Mouse (Mus musculus) liver, adult 2 months (tissue): ENCODE data around the gene Shank2. TPM values are rescaled to one million over a fixed set of nuclear protein-coding genes. Genes with fewer than 3 reads are reported as not detected.

Source experiments
- DNase-seq: peaks from one replicate; pipeline ENCODE4 v3.0.0-alpha.2; 2011; ENCODE audit warnings: low read depth, low spot score; ENCODE audit errors: extremely low read depth
- H3K27ac ChIP-seq: fragments of 200-500 bp; replicated peaks from 2 replicates; pipeline ENCODE4 v1.5.1; 2012; ENCODE audit warnings: low read depth, mild to moderate bottlenecking, control low read depth, inconsistent platforms, low read length; ENCODE audit not compliant: insufficient read depth
- H3K27me3 ChIP-seq: fragments of 200-500 bp; 2 replicates; pipeline ENCODE4 v1.6.1; 2012; ENCODE audit warnings: mild to moderate bottlenecking, moderate library complexity, low read length, inconsistent platforms; ENCODE audit not compliant: control insufficient read depth, insufficient read depth
- H3K36me3 ChIP-seq: fragments of 200-500 bp; 2 replicates; pipeline ENCODE4 v1.6.1; 2012; ENCODE audit warnings: low read length, inconsistent platforms; ENCODE audit not compliant: control insufficient read depth, insufficient read depth
- H3K4me1 ChIP-seq: fragments of 200-500 bp; 2 replicates; pipeline ENCODE4 v1.6.1; 2011; ENCODE audit warnings: low read length; ENCODE audit not compliant: control insufficient read depth, insufficient read depth
- H3K4me3 ChIP-seq: fragments of 200-500 bp; 2 replicates; pipeline ENCODE4 v1.5.1; 2011; ENCODE audit warnings: low read depth, mild to moderate bottlenecking, control low read depth, low read length, moderate library complexity; ENCODE audit not compliant: insufficient read depth
- H3K79me2 ChIP-seq: fragments of 200-500 bp; 2 replicates; pipeline ENCODE4 v1.6.1; 2012; ENCODE audit warnings: inconsistent platforms, mild to moderate bottlenecking, low read length, moderate library complexity; ENCODE audit not compliant: control insufficient read depth, insufficient read depth
- H3K9ac ChIP-seq: fragments of 200-500 bp; 2 replicates; pipeline ENCODE4 v1.6.1; 2012; ENCODE audit warnings: low read depth, mild to moderate bottlenecking, control low read depth, inconsistent platforms, low read length
- CTCF ChIP-seq: fragments of 200-500 bp; IDR thresholded peaks from 2 replicates; pipeline ENCODE4 v1.5.1; 2011; ENCODE audit warnings: low read depth, low read length, control low read depth
- POLR2A ChIP-seq: fragments of 200-500 bp; IDR thresholded peaks from 2 replicates; pipeline ENCODE4 v1.6.1; 2011; ENCODE audit warnings: low read length, control low read depth; ENCODE audit not compliant: insufficient read depth; ENCODE audit errors: extremely low read depth
- WGBS: fragments of 180-500 bp; shearing (Covaris S2); methylation state at CpG from one replicate; pipeline ENCODE4 v1.1.7; 2018; 5-methylcytosine and 5-hydroxymethylcytosine counted together
- polyA plus RNA-seq: library from polyadenylated mRNA; depleted of rRNA; stranded (reverse); fragments of >200 nt; gene quantifications from 2 replicates; pipeline ENCODE4 v1.2.3, GENCODE M21; 2012
- total RNA-seq: library from RNA; depleted of rRNA; stranded (reverse); fragments of >200 nt; gene quantifications from 2 replicates; pipeline ENCODE4 v1.2.3, GENCODE M21; 2014

The Shank2 gene
- total and polyA plus RNA-seq, 2 experiments: 4.1 to 6.6 TPM

- H3K4me3 ChIP-seq: no peak overlapping the region
- DNase-seq: no peak
- H3K27me3 ChIP-seq: no peaks in the 10 kb centered on the region
- no peak overlapping the region for H3K9ac ChIP-seq
- H3K4me1 ChIP-seq: no peaks in the 10 kb centered on the region
- no peak overlapping the region for H3K27ac ChIP-seq
- H3K36me3 ChIP-seq: peaks cover 4% of the 10 kb centered on the region; the same call in 1 of the 2 replicates
- 68% methylated on average over 2 of the region's 2 CpGs for WGBS
- TF ChIP-seq CTCF: no peak
- no peak for TF ChIP-seq POLR2A
- no peaks in the 10 kb centered on the region for H3K79me2 ChIP-seq
These were observed 431.2 kb downstream of the Shank2 start for GRCm38 (mm10) chr7:144432920-144433319.

- no peaks in the 10 kb centered on the region for H3K27me3 ChIP-seq
- WGBS: 98% methylated on average over 7 of the region's 7 CpGs
- H3K79me2 ChIP-seq: no peaks in the 10 kb centered on the region
- H3K4me1 ChIP-seq: no peaks in the 10 kb centered on the region
- DNase-seq: no peak
- H3K4me3 ChIP-seq: no peak overlapping the region
- H3K36me3 ChIP-seq: peaks cover 19% of the 10 kb centered on the region; the same call in 1 of the 2 replicates
- H3K27ac ChIP-seq: no peak overlapping the region
- TF ChIP-seq POLR2A: no peak
- no peak overlapping the region for H3K9ac ChIP-seq
These were observed 437.1 kb downstream of the Shank2 start for GRCm38 (mm10) chr7:144438811-144439210.

GRCm38 (mm10) chr7:144441466-144441865 lies 439.7 kb downstream of the Shank2 start:
- TF ChIP-seq POLR2A (no peak), CTCF (no peak)
- H3K27ac ChIP-seq: no peak overlapping the region
- H3K4me3 ChIP-seq: no peak overlapping the region
- WGBS: 92% methylated on average over 11 of the region's 11 CpGs
- H3K4me1 ChIP-seq: no peaks in the 10 kb centered on the region
- no peak overlapping the region for H3K9ac ChIP-seq
- no peak for DNase-seq
- H3K36me3 ChIP-seq: peaks cover 21% of the 10 kb centered on the region; the same call in 1 of the 2 replicates
- H3K79me2 ChIP-seq: no peaks in the 10 kb centered on the region
- H3K27me3 ChIP-seq: no peaks in the 10 kb centered on the region

GRCm38 (mm10) chr7:144441976-144442375 lies 440.2 kb downstream of the Shank2 start:
- H3K36me3 ChIP-seq: peaks cover 21% of the 10 kb centered on the region; the same call in 1 of the 2 replicates
- H3K4me3 ChIP-seq: no peak overlapping the region
- WGBS: over 99% methylated on average over 4 of the region's 4 CpGs
- H3K4me1 ChIP-seq: no peaks in the 10 kb centered on the region
- H3K27ac ChIP-seq: no peak overlapping the region
- DNase-seq: no peak
- no peaks in the 10 kb centered on the region for H3K27me3 ChIP-seq
- no peaks in the 10 kb centered on the region for H3K79me2 ChIP-seq
- no peak overlapping the region for H3K9ac ChIP-seq
- TF ChIP-seq POLR2A: no peak
- TF ChIP-seq CTCF: no peak

- Histone ChIP-seq H3K9ac (no peak overlapping the region), H3K79me2 (no peaks in the 10 kb centered on the region), H3K4me3 (no peak overlapping the region), H3K36me3 (peaks cover 8% of the 10 kb centered on the region), H3K27me3 (no peaks in the 10 kb centered on the region), H3K4me1 (no peaks in the 10 kb centered on the region), H3K27ac (no peak overlapping the region)
- WGBS: 93% methylated on average over 7 of the region's 7 CpGs
- no peak for DNase-seq
- TF ChIP-seq POLR2A: no peak
- no peak for TF ChIP-seq CTCF
These were observed 443.1 kb downstream of the Shank2 start for GRCm38 (mm10) chr7:144444788-144445187.

GRCm38 (mm10) chr7:144447146-144447545 lies 445.4 kb downstream of the Shank2 start:
- Histone ChIP-seq H3K4me1 (peaks cover 2% of the 10 kb centered on the region; the same call in 1 of the 2 replicates), H3K79me2 (no peaks in the 10 kb centered on the region), H3K4me3 (no peak overlapping the region), H3K27me3 (no peaks in the 10 kb centered on the region), H3K36me3 (peaks cover 5% of the 10 kb centered on the region), H3K27ac (no peak overlapping the region), H3K9ac (no peak overlapping the region)
- TF ChIP-seq CTCF (no peak), POLR2A (no peak)
- DNase-seq: no peak
- 82% methylated on average over 3 of the region's 3 CpGs for WGBS
